Mouse (Mus musculus) stomach, embryonic 15.5 days (tissue): Measurements from ENCODE around the gene Adh6b. TPM values are rescaled to one million over a fixed set of nuclear protein-coding genes. Genes with fewer than 3 reads are reported as not detected.

Experiments
- polyA plus RNA-seq: library from polyadenylated mRNA; unstranded; fragments of >200 nt; fragmentation: Nextera tagmentation; extraction: Ambion mirVana; gene quantifications from 2 replicates; pipeline ENCODE4 v1.2.1, GENCODE M21; 2015

Adh6b gene
- polyA plus RNA-seq, 1 experiment from 2014 or later: 0.10 TPM

Other genes with a start within 250 kb of the Adh6b start
- gene Trmt10a, start 198.3 kb upstream of the Adh6b start, polyA plus RNA-seq: 9.7 and 10.9 TPM in 2 replicates
- 41.6 and 64.3 TPM in 2 replicates for gene Mttp, start 196.8 kb upstream of the Adh6b start, polyA plus RNA-seq
- 0.21 and 0.26 TPM in 2 replicates for gene 4930579F01Rik, start 147.9 kb upstream of the Adh6b start, polyA plus RNA-seq
- gene Adh7, start 124.0 kb upstream of the Adh6b start, polyA plus RNA-seq: 0.53 and 0.76 TPM in 2 replicates
- 40.9 and 130 TPM in 2 replicates for gene Adh1, start 80.8 kb upstream of the Adh6b start, polyA plus RNA-seq
- gene Adh6a, start 28.5 kb upstream of the Adh6b start, polyA plus RNA-seq: 0.32 and 0.61 TPM in 2 replicates
- 0.12 TPM in 1 of 2 replicates, not detected in the other for gene Adh4, start 73.7 kb downstream of the Adh6b start, polyA plus RNA-seq
- 181 and 197 TPM in 2 replicates for gene Adh5, start 101.3 kb downstream of the Adh6b start, polyA plus RNA-seq
- gene Metap1, start 147.7 kb downstream of the Adh6b start, polyA plus RNA-seq: 46.1 and 48.1 TPM in 2 replicates
- gene Eif4e, start 184.4 kb downstream of the Adh6b start, polyA plus RNA-seq: 295 and 313 TPM in 2 replicates